Mouse (Mus musculus): ENCODE results near the gene Ccl24.
"Not testable (repeated sequence)": the region's sequence is repeated elsewhere in the genome, so short reads cannot be mapped to it uniquely, and the experiment has no call there.

Ccl24 gene

GRCm38 (mm10) chr5:135573006-135573405 is at the start of gene Ccl24:
Gene Ccl24 (minus strand): TSS chr5:135573049.
- no peak for DNase-seq (ENCODE audit: low read depth, low spot score)

- DNase-seq (ENCODE audit: low read depth, low spot score), result no peak
Measured at GRCm38 (mm10) chr5:135621725-135622124, 48.9 kb upstream of the Ccl24 start.

GRCm38 (mm10) chr5:135620526-135620925 is 47.7 kb upstream of the Ccl24 start:
- no peak for DNase-seq (ENCODE audit: low read depth, low spot score)

- DNase-seq (ENCODE audit: low read depth, low spot score), result not testable (repeated sequence)
Measured at GRCm38 (mm10) chr5:135619741-135620140, 46.9 kb upstream of the Ccl24 start.

GRCm38 (mm10) chr5:135609794-135610193 is 36.9 kb upstream of the Ccl24 start:
- DNase-seq (ENCODE audit: low read depth, low spot score), result no peak

GRCm38 (mm10) chr5:135607581-135607980 is 34.7 kb upstream of the Ccl24 start:
- DNase-seq (ENCODE audit: low read depth, low spot score), result no peak

- DNase-seq (ENCODE audit: low read depth, low spot score), result not testable (repeated sequence)
Measured at GRCm38 (mm10) chr5:135606717-135607116, 33.9 kb upstream of the Ccl24 start.

GRCm38 (mm10) chr5:135604643-135605042 is 31.8 kb upstream of the Ccl24 start:
- DNase-seq (ENCODE audit: low read depth, low spot score), result not testable (repeated sequence)

- no peak for DNase-seq (ENCODE audit: low read depth, low spot score)
Measured at GRCm38 (mm10) chr5:135589996-135590784, 17.3 kb upstream of the Ccl24 start.

- no peak for DNase-seq (ENCODE audit: low read depth, low spot score)
Measured at GRCm38 (mm10) chr5:135587764-135588163, 14.9 kb upstream of the Ccl24 start.

GRCm38 (mm10) chr5:135585691-135586090 is 12.8 kb upstream of the Ccl24 start:
- DNase-seq (ENCODE audit: low read depth, low spot score), result no peak

GRCm38 (mm10) chr5:135582330-135582729 is 9.5 kb upstream of the Ccl24 start:
- DNase-seq (ENCODE audit: low read depth, low spot score), result no peak

- no peak for DNase-seq (ENCODE audit: low read depth, low spot score)
Measured at GRCm38 (mm10) chr5:135579331-135579751, 6.5 kb upstream of the Ccl24 start.

GRCm38 (mm10) chr5:135576055-135576454 is 3.2 kb upstream of the Ccl24 start:
- DNase-seq (ENCODE audit: low read depth, low spot score), result no peak

GRCm38 (mm10) chr5:135568698-135569097 is 4.2 kb downstream of the Ccl24 start:
- DNase-seq (ENCODE audit: low read depth, low spot score), result peak; percentile 24

- DNase-seq (ENCODE audit: low read depth, low spot score), result no peak
Measured at GRCm38 (mm10) chr5:135567556-135568265, 5.1 kb downstream of the Ccl24 start.

GRCm38 (mm10) chr5:135563469-135563868 is 9.4 kb downstream of the Ccl24 start, which contains the start of gene Ccl26:
Gene Ccl26 (minus strand): TSS chr5:135563569.
- DNase-seq (ENCODE audit: low read depth, low spot score), result no peak

GRCm38 (mm10) chr5:135557671-135558070 is 15.2 kb downstream of the Ccl24 start:
- DNase-seq (ENCODE audit: low read depth, low spot score), result no peak

- DNase-seq (ENCODE audit: low read depth, low spot score), result no peak
Measured at GRCm38 (mm10) chr5:135557051-135557450, 15.8 kb downstream of the Ccl24 start.

GRCm38 (mm10) chr5:135556259-135556658 is 16.6 kb downstream of the Ccl24 start:
- DNase-seq (ENCODE audit: low read depth, low spot score), result no peak

GRCm38 (mm10) chr5:135551591-135551990 is 21.3 kb downstream of the Ccl24 start:
- no peak for DNase-seq (ENCODE audit: low read depth, low spot score)

GRCm38 (mm10) chr5:135550910-135551309 is 21.9 kb downstream of the Ccl24 start:
- peak; percentile 44 for DNase-seq (ENCODE audit: low read depth, low spot score)

GRCm38 (mm10) chr5:135547990-135548389 is 24.9 kb downstream of the Ccl24 start:
- no peak for DNase-seq (ENCODE audit: low read depth, low spot score)

All from ES-CJ7 (cell line).